Comparison of ENCODE assay signal across 8 mouse cellular contexts in genomic region chr6:82714243-82714642, GRCm38 (mm10). TPM values are rescaled to one million over a fixed set of nuclear protein-coding genes. Genes with fewer than 3 reads are reported as not detected.
DNase-seq lines count a peak whose midpoint lies in the region; ATAC-seq and TF ChIP-seq lines count a peak whose summit lies in the region.

No protein-coding gene starts in this region.

- peak; percentile 91 for ATAC-seq in Patski
- 0 out of 2 replicates have a peak, but pooled peaks have one; percentile 58 for ATAC-seq in hindbrain, embryonic 12.5 days (ENCODE audit: low FRiP score)

- DNase-seq in Patski (ENCODE audit: low read depth, low spot score) = no peak
- DNase-seq in cerebellum, adult 8-10 months = peak; percentile 51
- peak; percentile 25 to 88 for DNase-seq in frontal cortex, adult 2 months (ENCODE audit: extremely low spot score in 1 of 2, low spot score in 1 of 2)
- peak; percentile 86 to 87 for DNase-seq in layer of hippocampus, postnatal 10 days (ENCODE audit: low spot score in 2 of 2)
- peak; percentile 92 for DNase-seq in lung, postnatal 36 days
- peak; percentile 78 for DNase-seq in retina, postnatal 1 day
- peak; percentile 71 to 73 for DNase-seq in thymus, postnatal 36 days

- peak; percentile 95 for TF ChIP-seq CTCF in Patski (IDR thresholded peaks at IDR 0.05)

- H3K27ac ChIP-seq in hindbrain, embryonic 12.5 days = no peak overlapping the region

- no peaks in the 10 kb centered on the region for H3K36me3 ChIP-seq in hindbrain, embryonic 12.5 days

- no peak overlapping the region for H3K4me3 ChIP-seq in hindbrain, embryonic 12.5 days

- H3K9ac ChIP-seq in hindbrain, embryonic 12.5 days = no peak overlapping the region

- no peaks in the 10 kb centered on the region for H3K27me3 ChIP-seq in Patski
- no peaks in the 10 kb centered on the region for H3K27me3 ChIP-seq in hindbrain, embryonic 12.5 days

- 16% methylated on average over 3 of the region's 3 CpGs for WGBS in hindbrain, embryonic 12.5 days

- in situ Hi-C loops in Patski (cut with MboI; ENCODE audit: low pct_unique_long_range_greater_than_20kb) = loop anchor here (10.0 kb wide), 1 partner anchor 261 kb away; no protein-coding TSS in a partner anchor

- H3K4me1 ChIP-seq in hindbrain, embryonic 12.5 days = no peaks in the 10 kb centered on the region

- CTCF ChIA-PET in Patski (lab: Charles Lee) = interaction anchor here (0.7 to 3.6 kb wide), 15 partner anchors 9 to 701 kb away, joined by 3 to 20 read pairs (median 4); partner anchors contain the start of genes Hk2 and Pole4

- H3K4me2 ChIP-seq in hindbrain, embryonic 12.5 days (replicated peaks) = no peak overlapping the region

- POLR2A ChIA-PET in Patski (lab: Charles Lee) = interaction anchor here (0.7 to 1.5 kb wide), 2 partner anchors 23 to 153 kb away, joined by 3 read pairs; no protein-coding TSS in a partner anchor

- no peaks in the 10 kb centered on the region for H3K9me3 ChIP-seq in hindbrain, embryonic 12.5 days (replicated peaks)

RNA-seq across cellular contexts. Expression of gene Pole4, which starts 9.1 kb away (rescaled TPM):
- polyA plus RNA-seq in Patski (2021) = 64.1 TPM
- polyA plus RNA-seq in frontal cortex, adult 2 months (2012; rRNA removed) = 41.6 and 44.6 TPM in 2 replicates
- 94.6 and 99.0 TPM in 2 replicates for polyA plus RNA-seq in hindbrain, embryonic 12.5 days (2016; fragmentation: Nextera tagmentation; extraction: Ambion mirVana)
- total RNA-seq in layer of hippocampus, postnatal 10 days (2021) = 10 to 100 TPM; 52.3 to 60.0 TPM
